In genomic region chr4:152767372-152767771, GRCm38 (mm10) we compare ENCODE assay signal across 19 mouse cellular contexts.
DNase-seq lines count a peak whose midpoint lies in the region; ATAC-seq and TF ChIP-seq lines count a peak whose summit lies in the region.
"Had no signal": no experiment of that assay in that cellular context is flagged by ENCODE, and none has a peak within 500 bp of the region (broad histone marks: within the 10 kb centered on the region; RNA-seq: fewer than 3 reads in every experiment).

No protein-coding gene starts in this region.

- ATAC-seq in liver, embryonic 11.5 days (replicated peaks; ENCODE audit: low FRiP score) = no peak
- no peak for ATAC-seq in liver, postnatal 0 days

- TF ChIP-seq CTCF in liver, adult 2 months (IDR thresholded peaks at IDR 0.05; ENCODE audit: low read depth, low read length) = peak; percentile 41; the same call in 1 of the 2 replicates
- peak; percentile 61 for TF ChIP-seq CTCF in liver, postnatal 0 days (IDR thresholded peaks at IDR 0.05; ENCODE audit: low read depth)

- WGBS in liver, adult 2 months = 82% methylated on average over 5 of the region's 5 CpGs
- WGBS in liver, embryonic 11.5 days = 79% methylated on average over 5 of the region's 5 CpGs
- 72% methylated on average over 5 of the region's 5 CpGs for WGBS in liver, postnatal 0 days (ENCODE audit: insufficient replicate concordance)

- no peaks in the 10 kb centered on the region; the same call in 1 of the 2 replicates for H3K27me3 ChIP-seq in liver, adult 2 months (ENCODE audit: control insufficient read depth, insufficient read depth, low read length)
- H3K27me3 ChIP-seq in liver, embryonic 11.5 days (replicated peaks; ENCODE audit: control insufficient read depth, insufficient read depth, low read length) = no peaks in the 10 kb centered on the region
- H3K27me3 ChIP-seq in liver, postnatal 0 days (ENCODE audit: insufficient read depth, low read length) = no peaks in the 10 kb centered on the region
- H3K27me3 ChIP-seq: heart, embryonic 12.5 days; megakaryocyte, embryonic 14.5 days had no signal

- no peak overlapping the region for H3K4me2 ChIP-seq in liver, embryonic 11.5 days
- no peak overlapping the region for H3K4me2 ChIP-seq in liver, postnatal 0 days (ENCODE audit: low read depth, low read length)
- H3K4me2 ChIP-seq: heart, embryonic 12.5 days had no signal

- no peak for TF ChIP-seq POLR2A in liver, adult 2 months (IDR thresholded peaks at IDR 0.05; ENCODE audit: extremely low read depth, insufficient read depth, low read length)

- H3K36me3 ChIP-seq in liver, adult 2 months (ENCODE audit: control insufficient read depth, insufficient read depth, low read length) = no peaks in the 10 kb centered on the region
- no peaks in the 10 kb centered on the region for H3K36me3 ChIP-seq in liver, embryonic 11.5 days (ENCODE audit: control insufficient read depth, insufficient read depth, low read length)
- no peaks in the 10 kb centered on the region for H3K36me3 ChIP-seq in liver, postnatal 0 days (replicated peaks; ENCODE audit: insufficient read depth, low read length)
- H3K36me3 ChIP-seq: heart, embryonic 12.5 days; hindbrain, embryonic 10.5 days; limb, embryonic 10.5 days had no signal

- H3K79me2 ChIP-seq in liver, adult 2 months (ENCODE audit: control insufficient read depth, insufficient read depth, low read length) = no peaks in the 10 kb centered on the region

- H3K9ac ChIP-seq in liver, adult 2 months (ENCODE audit: low read depth, low read length) = no peak overlapping the region
- H3K9ac ChIP-seq in liver, embryonic 11.5 days (ENCODE audit: low read depth, low read length) = no peak overlapping the region
- no peak overlapping the region for H3K9ac ChIP-seq in liver, postnatal 0 days (replicated peaks)
- H3K9ac ChIP-seq: heart, embryonic 12.5 days had no signal

- H3K4me1 ChIP-seq in liver, adult 2 months (ENCODE audit: control insufficient read depth, insufficient read depth, low read length) = no peaks in the 10 kb centered on the region
- no peaks in the 10 kb centered on the region for H3K4me1 ChIP-seq in liver, embryonic 11.5 days (replicated peaks; ENCODE audit: control insufficient read depth, insufficient read depth, low read length)
- H3K4me1 ChIP-seq in liver, postnatal 0 days (ENCODE audit: insufficient read depth) = no peaks in the 10 kb centered on the region
- H3K4me1 ChIP-seq: heart, embryonic 12.5 days; hindbrain, embryonic 10.5 days; megakaryocyte, embryonic 14.5 days had no signal

- TF ChIP-seq EP300 in liver, postnatal 0 days (IDR thresholded peaks at IDR 0.05; ENCODE audit: low read depth) = no peak

- H3K9me3 ChIP-seq in liver, embryonic 11.5 days (ENCODE audit: control insufficient read depth, low read length) = peaks cover 8% of the 10 kb centered on the region; the same call in 1 of the 2 replicates
- H3K9me3 ChIP-seq in liver, postnatal 0 days (ENCODE audit: low read length) = peaks cover 10% of the 10 kb centered on the region
- H3K9me3 ChIP-seq: limb, embryonic 10.5 days had no signal

- peak; percentile 42 for DNase-seq in heart, adult 11 months
- no peak for DNase-seq in heart, postnatal 25 days (ENCODE audit: low spot score)
- DNase-seq in liver, adult 2 months (ENCODE audit: extremely low read depth, low read depth, low spot score) = no peak
- DNase-seq in liver, embryonic 11.5 days (ENCODE audit: low spot score) = no peak
- DNase-seq in ES-CJ7 (ENCODE audit: low read depth, low spot score) = peak; percentile 17
- DNase-seq in liver, postnatal 0 days = no peak
- DNase-seq in frontal cortex, adult 2 months (ENCODE audit: extremely low spot score in 1 of 2, low spot score in 1 of 2) = no peak
- DNase-seq in left cerebral cortex, adult 9 months (ENCODE audit: low spot score in 2 of 2) = no peak
- DNase-seq: adrenal gland, postnatal 25 days; gastrocnemius, postnatal 25 days; kidney, postnatal 25 days; lung, adult 18-20 months; retina, postnatal 1 day; thymus, postnatal 25 days had no signal

- intact Hi-C loops in heart, postnatal 25 days (cut with DNase I) = no loop called here

- H3K27ac ChIP-seq in liver, adult 2 months (replicated peaks; ENCODE audit: insufficient read depth, low read depth, low read length) = no peak overlapping the region
- no peak overlapping the region for H3K27ac ChIP-seq in liver, embryonic 11.5 days (ENCODE audit: low read depth, low read length)
- no peak overlapping the region for H3K27ac ChIP-seq in liver, postnatal 0 days (ENCODE audit: low read depth)
- H3K27ac ChIP-seq: hindbrain, embryonic 10.5 days; limb, embryonic 10.5 days had no signal

- no peak overlapping the region for H3K4me3 ChIP-seq in liver, adult 2 months (ENCODE audit: insufficient read depth, low read depth, low read length)
- H3K4me3 ChIP-seq in liver, embryonic 11.5 days (ENCODE audit: low read depth, low read length) = no peak overlapping the region
- H3K4me3 ChIP-seq in liver, postnatal 0 days (ENCODE audit: low read depth, low read length) = no peak overlapping the region
- H3K4me3 ChIP-seq: erythroblast, embryonic 14.5 days; heart, embryonic 12.5 days; hindbrain, embryonic 10.5 days; limb, embryonic 10.5 days had no signal

Comparison
In these comparisons a context has a peak if more than half of its experiments do, and no peak if none do; other contexts are left out.
1. DNase-seq: peak in heart, adult 11 months (single experiment) and ES-CJ7 (single experiment); none in heart, postnatal 25 days (single experiment), liver, adult 2 months (single experiment), liver, embryonic 11.5 days (single experiment), liver, postnatal 0 days (single experiment), frontal cortex, adult 2 months (0 of 2) and left cerebral cortex, adult 9 months (0 of 2).